Mouse (Mus musculus) left cerebral cortex, postnatal 14 days (tissue): ENCODE results near the gene Urm1. TPM values are rescaled to one million over a fixed set of nuclear protein-coding genes. Genes with fewer than 3 reads are reported as not detected.

Experiments
- DNase-seq, 2 experiments: peaks; one replicate each; pipeline ENCODE4 v3.0.0; 2021 to 2022; ENCODE audit warnings: low spot score in 2 of 2, mixed read lengths in 1 of 2
- intact Hi-C: fragments of 180-260 bp; cut with DNase I; formaldehyde crosslinking; loops from one replicate; pipeline ENCODE4 v1.15.1; 2025
- total RNA-seq, 2 experiments: library from RNA; stranded (reverse); gene quantifications; 2 replicates each; pipeline ENCODE4 v1.2.3; 2021

Urm1 gene
- total RNA-seq, 2 experiments from 2014 or later, result 57.3 to 60.2 TPM

- intact Hi-C loops, result no loop called here
- no peak for DNase-seq
Measured at GRCm38 (mm10) chr2:29826318-29826925, 6.5 kb downstream of the Urm1 start.

GRCm38 (mm10) chr2:29826926-29827708 lies 7.2 kb downstream of the Urm1 start:
- intact Hi-C loops, result no loop called here
- DNase-seq, result peak; percentile 96 to 97

- intact Hi-C loops, result no loop called here
- no peak for DNase-seq
Measured at GRCm38 (mm10) chr2:29827709-29828024, 7.8 kb downstream of the Urm1 start.

- peak; percentile 39 to 58 for DNase-seq
- intact Hi-C loops, result no loop called here
Measured at GRCm38 (mm10) chr2:29831106-29831505, 11.2 kb downstream of the Urm1 start.

- intact Hi-C loops, result no loop called here
- no peak for DNase-seq
Measured at GRCm38 (mm10) chr2:29833796-29834195, 13.9 kb downstream of the Urm1 start.

- no peak for DNase-seq
- intact Hi-C loops, result no loop called here
Measured at GRCm38 (mm10) chr2:29835391-29835899, 15.6 kb downstream of the Urm1 start.

- intact Hi-C loops, result no loop called here
- DNase-seq, result no peak
Measured at GRCm38 (mm10) chr2:29839460-29839859, 19.6 kb downstream of the Urm1 start.

- intact Hi-C loops, result no loop called here
- peak in 1 of 2 experiments; percentile 77 for DNase-seq
Measured at GRCm38 (mm10) chr2:29843231-29844105, 23.6 kb downstream of the Urm1 start.

- intact Hi-C loops, result no loop called here
- DNase-seq, result no peak
Measured at GRCm38 (mm10) chr2:29844115-29844514, 24.2 kb downstream of the Urm1 start.

GRCm38 (mm10) chr2:29844661-29845060 lies 24.8 kb downstream of the Urm1 start:
- intact Hi-C loops, result no loop called here
- DNase-seq, result no peak

- no peak for DNase-seq
- intact Hi-C loops, result no loop called here
Measured at GRCm38 (mm10) chr2:29845636-29846035, 25.8 kb downstream of the Urm1 start.

GRCm38 (mm10) chr2:29846061-29846853 lies 26.4 kb downstream of the Urm1 start:
- peak in 1 of 2 experiments; percentile 51 for DNase-seq
- intact Hi-C loops, result no loop called here

- no peak for DNase-seq
- intact Hi-C loops, result no loop called here
Measured at GRCm38 (mm10) chr2:29846911-29847310, 27.0 kb downstream of the Urm1 start.

- intact Hi-C loops, result no loop called here
- DNase-seq, result no peak
Measured at GRCm38 (mm10) chr2:29849041-29849440, 29.2 kb downstream of the Urm1 start.

- intact Hi-C loops, result no loop called here
- no peak for DNase-seq
Measured at GRCm38 (mm10) chr2:29849841-29850480, 30.1 kb downstream of the Urm1 start.

- intact Hi-C loops, result no loop called here
Measured at GRCm38 (mm10) chr2:29852957-29853485, 33.1 kb downstream of the Urm1 start.

GRCm38 (mm10) chr2:29853736-29854135 lies 33.9 kb downstream of the Urm1 start:
- no peak for DNase-seq
- intact Hi-C loops, result no loop called here

More at GRCm38 (mm10) chr2:29852957-29853485, 33.1 kb downstream of the Urm1 start:
- no peak for DNase-seq

GRCm38 (mm10) chr2:29855585-29856210 lies 35.8 kb downstream of the Urm1 start:
- DNase-seq, result no peak
- intact Hi-C loops, result no loop called here
